Mouse (Mus musculus) thymus, adult 2 months (tissue): ENCODE measurements at regions not wholly inside any gene's neighbourhood (a gene's known extent, or its start where the extent isn't known, plus 50 kb on each side); places are given as distances from the start of the nearest gene placed in this dataset.

Experiments used
- CTCF ChIP-seq: fragments of 200-500 bp; IDR thresholded peaks from 2 replicates; pipeline ENCODE4 v1.5.1; 2012; ENCODE audit warnings: mild to moderate bottlenecking, control low read depth, low read length, moderate library complexity, borderline replicate concordance; ENCODE audit not compliant: control insufficient read depth, poor library complexity, insufficient read depth; ENCODE audit errors: extremely low read depth
- POLR2A ChIP-seq: fragments of 200-500 bp; IDR thresholded peaks from 2 replicates; pipeline ENCODE4 v1.6.1; 2012; ENCODE audit warnings: mild to moderate bottlenecking, low read length, control low read depth, moderate library complexity; ENCODE audit not compliant: control insufficient read depth, poor library complexity, insufficient read depth; ENCODE audit errors: extremely low read depth

- TF ChIP-seq CTCF (no peak), POLR2A (no peak)
Measured at GRCm38 (mm10) chr9:117863318-117863717, 177.0 kb upstream of the Azi2 start.
